Mouse (Mus musculus) MEL (cell line): ENCODE measurements around the gene Adam19. TPM values are rescaled to one million over a fixed set of nuclear protein-coding genes. Genes with fewer than 3 reads are reported as not detected.

Source experiments
- DNase-seq: peaks from one replicate; pipeline ENCODE4 v3.0.0; 2011; ENCODE audit warnings: low read depth, low spot score
- H3K27ac ChIP-seq: 2 replicates; pipeline ENCODE4 v1.5.1; 2012; ENCODE audit warnings: low read depth, mild to moderate bottlenecking, control low read depth, low read length, moderate library complexity; ENCODE audit not compliant: control insufficient read depth
- H3K27me3 ChIP-seq, 2 experiments: fragments of 150-350 bp in 1 of 2; sonication (generic) in 1 of 2; 2 replicates each; pipeline ENCODE4 v1.6.1; 2012; ENCODE audit warnings: low read length in 2 of 2, mild to moderate bottlenecking in 2 of 2, improper control_type of control experiment in 1 of 2, moderate library complexity in 1 of 2; ENCODE audit not compliant: insufficient read depth in 2 of 2, control insufficient read depth in 1 of 2
- H3K36me3 ChIP-seq, 2 experiments: 2 replicates each; pipeline ENCODE4 v1.6.1; 2012 to 2014; ENCODE audit warnings: low read length in 2 of 2, improper control_type of control experiment in 1 of 2, inconsistent platforms in 1 of 2, mild to moderate bottlenecking in 1 of 2; ENCODE audit not compliant: insufficient read depth in 2 of 2, control insufficient read depth in 1 of 2
- H3K4me1 ChIP-seq, 2 experiments: fragments of 150-350 bp in 1 of 2; sonication (generic) in 1 of 2; 2 replicates each; pipeline ENCODE4 v1.6.1; 2012; ENCODE audit warnings: low read length in 2 of 2, improper control_type of control experiment in 1 of 2, mild to moderate bottlenecking in 1 of 2; ENCODE audit not compliant: insufficient read depth in 2 of 2, control insufficient read depth in 1 of 2
- H3K4me3 ChIP-seq, 2 experiments: fragments of 150-350 bp in 1 of 2; sonication (generic) in 1 of 2; 2 replicates each; pipeline ENCODE4 v1.5.1; 2012; ENCODE audit warnings: low read depth in 2 of 2, low read length in 2 of 2, mild to moderate bottlenecking in 2 of 2, moderate library complexity in 2 of 2, control low read depth in 1 of 2, improper control_type of control experiment in 1 of 2; ENCODE audit not compliant: control insufficient read depth in 1 of 2, insufficient read depth in 1 of 2
- H3K79me2 ChIP-seq: 2 replicates; pipeline ENCODE4 v1.6.1; 2012; ENCODE audit warnings: mild to moderate bottlenecking, low read length, moderate library complexity; ENCODE audit not compliant: control insufficient read depth, poor library complexity, insufficient read depth
- H3K9ac ChIP-seq: 2 replicates; pipeline ENCODE4 v1.6.1; 2012; ENCODE audit warnings: low read depth, mild to moderate bottlenecking, control low read depth, low read length, moderate library complexity; ENCODE audit not compliant: control insufficient read depth, poor library complexity, severe bottlenecking
- H3K9me3 ChIP-seq: fragments of 150-350 bp; sonication (generic); replicated peaks from 2 replicates; pipeline ENCODE4 v1.6.1; 2012; ENCODE audit warnings: mild to moderate bottlenecking, low read length, improper control_type of control experiment, moderate library complexity; ENCODE audit not compliant: insufficient read depth
- BHLHE40 ChIP-seq: IDR thresholded peaks from 2 replicates; pipeline ENCODE4 v1.6.1; 2012; ENCODE audit warnings: low read depth, mild to moderate bottlenecking, inconsistent platforms, low read length, improper control_type of control experiment, borderline replicate concordance
- CHD1 ChIP-seq: IDR thresholded peaks from 2 replicates; pipeline ENCODE4 v1.6.1; 2012; ENCODE audit warnings: low read depth, mild to moderate bottlenecking, inconsistent platforms, low read length, improper control_type of control experiment
- CTCF ChIP-seq, 3 experiments: IDR thresholded peaks in 2 of 3; conservative IDR thresholded peaks in 1 of 3; 2 replicates each; pipeline ENCODE4 v1.5.1; 2011 to 2012; ENCODE audit warnings: low read length in 3 of 3, low read depth in 2 of 3, mild to moderate bottlenecking in 2 of 3, improper control_type of control experiment in 1 of 3, inconsistent platforms in 1 of 3, mixed read lengths in 1 of 3, moderate library complexity in 1 of 3; ENCODE audit not compliant: control insufficient read depth in 1 of 3, insufficient read depth in 1 of 3, poor library complexity in 1 of 3, severe bottlenecking in 1 of 3
- ELF1 ChIP-seq: IDR thresholded peaks from 2 replicates; pipeline ENCODE4 v1.6.1; 2014; ENCODE audit warnings: low read depth, mild to moderate bottlenecking, inconsistent platforms, low read length, improper control_type of control experiment, moderate library complexity
- GABPA ChIP-seq: IDR thresholded peaks from 2 replicates; pipeline ENCODE4 v1.6.1; 2012; ENCODE audit warnings: low read depth, mild to moderate bottlenecking, inconsistent platforms, low read length, improper control_type of control experiment, moderate library complexity
- GATA1 ChIP-seq: IDR thresholded peaks from 2 replicates; pipeline ENCODE4 v1.6.1; 2011; ENCODE audit warnings: low read depth, low read length, improper control_type of control experiment
- HCFC1 ChIP-seq: IDR thresholded peaks from 2 replicates; pipeline ENCODE4 v1.6.1; 2012; ENCODE audit warnings: low read depth, mild to moderate bottlenecking, inconsistent platforms, low read length, improper control_type of control experiment, moderate library complexity
- JUND ChIP-seq: IDR thresholded peaks from 2 replicates; pipeline ENCODE4 v1.6.1; 2011; ENCODE audit warnings: low read depth, mild to moderate bottlenecking, improper control_type of control experiment, low read length
- MAFK ChIP-seq: IDR thresholded peaks from 2 replicates; pipeline ENCODE4 v1.6.1; 2011; ENCODE audit warnings: low read depth, mild to moderate bottlenecking, low read length, improper control_type of control experiment, borderline replicate concordance
- MAX ChIP-seq: IDR thresholded peaks from 2 replicates; pipeline ENCODE4 v1.6.1; 2011; ENCODE audit warnings: low read length, improper control_type of control experiment
- MEF2A ChIP-seq: IDR thresholded peaks from 2 replicates; pipeline ENCODE4 v1.6.1; 2014; ENCODE audit warnings: low read depth, mild to moderate bottlenecking, inconsistent platforms, low read length, improper control_type of control experiment; ENCODE audit not compliant: poor library complexity, insufficient replicate concordance, severe bottlenecking; ENCODE audit errors: extremely low read depth
- MYB ChIP-seq: IDR thresholded peaks from 2 replicates; pipeline ENCODE4 v1.6.1; 2011; ENCODE audit warnings: mild to moderate bottlenecking, low read depth, low read length, improper control_type of control experiment
- MYC ChIP-seq: IDR thresholded peaks from 2 replicates; pipeline ENCODE4 v1.6.1; 2011; ENCODE audit warnings: low read depth, mild to moderate bottlenecking, low read length, improper control_type of control experiment, moderate library complexity
- NRF1 ChIP-seq: IDR thresholded peaks from 2 replicates; pipeline ENCODE4 v1.6.1; 2014; ENCODE audit warnings: low read depth, mild to moderate bottlenecking, inconsistent platforms, low read length, improper control_type of control experiment, moderate library complexity; ENCODE audit not compliant: poor library complexity, insufficient read depth, severe bottlenecking
- POLR2A ChIP-seq, 2 experiments: IDR thresholded peaks; 2 replicates each; pipeline ENCODE4 v1.6.1; 2011 to 2012; ENCODE audit warnings: low read length in 2 of 2, mild to moderate bottlenecking in 2 of 2, control low read depth in 1 of 2, improper control_type of control experiment in 1 of 2, low read depth in 1 of 2, moderate library complexity in 1 of 2; ENCODE audit not compliant: control insufficient read depth in 1 of 2, insufficient read depth in 1 of 2, poor library complexity in 1 of 2
- POLR2AphosphoS2 ChIP-seq: IDR thresholded peaks from 2 replicates; pipeline ENCODE4 v1.6.1; 2011; ENCODE audit warnings: low read length, improper control_type of control experiment
- TAL1 ChIP-seq: IDR thresholded peaks from 2 replicates; pipeline ENCODE4 v1.6.1; 2012; ENCODE audit warnings: mild to moderate bottlenecking, inconsistent platforms, low read length, moderate library complexity, mixed read lengths
- UBTF ChIP-seq: IDR thresholded peaks from 2 replicates; pipeline ENCODE4 v1.6.1; 2012; ENCODE audit warnings: low read depth, mild to moderate bottlenecking, inconsistent platforms, low read length, improper control_type of control experiment, moderate library complexity, borderline replicate concordance; ENCODE audit not compliant: insufficient read depth
- ZMIZ1 ChIP-seq: IDR thresholded peaks from 2 replicates; pipeline ENCODE4 v1.6.1; 2012; ENCODE audit warnings: low read depth, mild to moderate bottlenecking, inconsistent platforms, low read length, improper control_type of control experiment, moderate library complexity
- ZNF384 ChIP-seq: IDR thresholded peaks from 2 replicates; pipeline ENCODE4 v1.6.1; 2012; ENCODE audit warnings: low read depth, mild to moderate bottlenecking, inconsistent platforms, low read length, improper control_type of control experiment
- polyA plus RNA-seq, 2 experiments: library from polyadenylated mRNA; stranded (reverse) in 1 of 2; unstranded in 1 of 2; fragments of >175 nt in 1 of 2; fragments of >200 nt in 1 of 2; gene quantifications; 2 replicates each; pipeline versions ENCODE4 v1.2.1 to v1.2.4; 2012; ENCODE audit warnings: low replicate concordance in 2 of 2, low read depth in 1 of 2; ENCODE audit not compliant: insufficient read length in 2 of 2, insufficient read depth in 1 of 2, missing spikeins in 1 of 2
- total RNA-seq: library from RNA; depleted of rRNA; stranded (reverse); fragments of 300-350 nt; gene quantifications from 2 replicates; pipeline ENCODE4 v1.2.3, GENCODE M21; 2012

Adam19 gene
- total and polyA plus RNA-seq, 3 experiments, result 0.12 to 0.19 TPM; not detected in 1

DNA sequence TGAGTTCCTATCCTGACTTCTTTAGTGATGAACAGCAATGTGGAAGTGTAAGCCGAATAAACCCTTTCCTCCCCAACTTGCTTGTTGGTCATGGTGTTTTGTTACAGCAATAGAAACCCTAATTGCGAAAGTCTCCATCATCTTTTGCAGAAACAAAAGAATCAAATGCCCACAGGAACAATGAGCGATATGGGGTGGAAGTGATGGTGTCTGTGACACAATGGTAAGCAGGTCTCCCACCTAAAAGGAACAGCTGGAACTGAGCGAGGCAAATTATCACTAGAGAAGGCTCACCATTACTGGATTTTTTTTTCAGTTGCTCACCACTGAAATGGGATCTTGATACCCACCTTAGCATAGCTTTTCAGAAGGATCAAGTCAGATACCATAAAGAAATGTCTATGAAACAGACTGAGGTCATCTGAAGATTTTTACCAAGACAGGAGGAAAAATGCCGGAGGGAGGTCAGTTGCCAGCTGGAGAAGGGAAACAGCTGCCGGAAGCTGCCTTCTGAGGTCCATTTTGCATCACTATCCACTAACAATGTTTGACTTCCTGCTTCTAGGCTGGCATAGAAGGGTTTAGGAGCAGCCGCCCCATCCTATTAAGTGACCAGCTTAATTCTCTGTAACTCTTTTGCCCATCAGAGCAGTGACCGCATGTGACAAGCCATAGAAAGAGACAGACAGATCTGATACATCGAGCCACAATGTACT lies 14.8 kb upstream of the Adam19 start:
- no peak for DNase-seq
- no peak overlapping the region for H3K27ac ChIP-seq
- H3K27me3 ChIP-seq, result no peaks in the 10 kb centered on the region
- no peak overlapping the region for H3K4me3 ChIP-seq
- TF ChIP-seq MYB, result no peak
- no peak for TF ChIP-seq POLR2A (IDR thresholded peaks at IDR 0.05; ENCODE audit: control insufficient read depth in 1 of 2, insufficient read depth in 1 of 2, low read depth in 1 of 2, low read length in 2 of 2, poor library complexity in 1 of 2)
- TF ChIP-seq ZNF384, result no peak
- TF ChIP-seq TAL1, result no peak
- no peak for TF ChIP-seq NRF1
- TF ChIP-seq MEF2A, result no peak
- no peak for TF ChIP-seq MAFK
- TF ChIP-seq ELF1, result no peak
- TF ChIP-seq JUND, result no peak
- no peak for TF ChIP-seq ZMIZ1
- no peaks in the 10 kb centered on the region for H3K36me3 ChIP-seq
- H3K9ac ChIP-seq, result no peak overlapping the region
- no peaks in the 10 kb centered on the region for H3K9me3 ChIP-seq
- H3K4me1 ChIP-seq, result no peaks in the 10 kb centered on the region
- no peaks in the 10 kb centered on the region for H3K79me2 ChIP-seq

DNA sequence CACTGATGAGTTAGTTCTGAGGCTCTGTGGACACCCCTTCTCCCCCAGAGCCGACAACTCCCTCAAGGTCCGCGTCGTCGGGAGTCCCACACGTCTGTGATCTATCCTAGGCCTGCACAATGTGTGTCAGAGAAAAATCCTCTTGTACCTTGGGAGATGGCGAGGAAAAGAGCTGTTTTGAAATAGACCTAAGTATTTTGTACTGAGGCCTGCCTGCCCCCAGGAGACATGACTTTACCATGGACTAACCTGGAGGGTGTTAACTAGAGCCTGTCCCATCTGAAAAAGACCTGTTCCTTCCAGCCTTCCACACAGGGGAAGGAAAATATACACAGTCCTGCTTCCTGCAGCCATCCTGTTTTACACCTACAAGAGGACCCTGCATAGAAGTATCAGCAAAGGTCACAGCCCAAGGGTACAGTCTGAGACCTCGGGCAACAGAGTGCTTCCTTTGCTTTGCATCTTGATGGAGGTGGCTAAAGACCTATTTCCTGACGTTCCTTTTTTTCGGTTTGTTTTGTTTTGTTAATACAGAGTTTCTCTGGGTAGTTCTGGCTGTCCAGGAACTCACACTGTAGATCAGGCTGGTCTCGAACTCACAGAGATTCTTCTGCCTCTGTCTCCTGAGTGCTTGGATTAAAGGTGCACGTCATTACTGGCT lies 14.1 kb upstream of the Adam19 start:
- H3K9ac ChIP-seq, result no peak overlapping the region
- H3K4me1 ChIP-seq, result no peaks in the 10 kb centered on the region
- H3K4me3 ChIP-seq, result no peak overlapping the region
- no peaks in the 10 kb centered on the region for H3K79me2 ChIP-seq
- no peaks in the 10 kb centered on the region for H3K9me3 ChIP-seq
- no peaks in the 10 kb centered on the region for H3K27me3 ChIP-seq
- no peak for DNase-seq
- no peak for TF ChIP-seq BHLHE40
- TF ChIP-seq TAL1, result no peak
- TF ChIP-seq JUND, result no peak
- no peak for TF ChIP-seq MYC
- TF ChIP-seq MAX, result no peak
- TF ChIP-seq POLR2AphosphoS2, result no peak
- no peak for TF ChIP-seq CHD1
- no peak for TF ChIP-seq MEF2A
- TF ChIP-seq CTCF (IDR thresholded peaks at IDR 0.05 in 2 of 3, conservative IDR thresholded peaks at IDR 0.05 in 1 of 3; ENCODE audit: control insufficient read depth in 1 of 3, insufficient read depth in 1 of 3, low read depth in 2 of 3, low read length in 3 of 3, poor library complexity in 1 of 3, severe bottlenecking in 1 of 3), result no peak
- TF ChIP-seq UBTF, result no peak
- no peak for TF ChIP-seq HCFC1
- no peak for TF ChIP-seq POLR2A (IDR thresholded peaks at IDR 0.05; ENCODE audit: control insufficient read depth in 1 of 2, insufficient read depth in 1 of 2, low read depth in 1 of 2, low read length in 2 of 2, poor library complexity in 1 of 2)
- TF ChIP-seq GATA1, result no peak
- TF ChIP-seq GABPA, result no peak
- H3K36me3 ChIP-seq, result no peaks in the 10 kb centered on the region
- no peak overlapping the region for H3K27ac ChIP-seq
